Mouse (Mus musculus): ENCODE measurements around the gene Tgfbr2.

DNA sequence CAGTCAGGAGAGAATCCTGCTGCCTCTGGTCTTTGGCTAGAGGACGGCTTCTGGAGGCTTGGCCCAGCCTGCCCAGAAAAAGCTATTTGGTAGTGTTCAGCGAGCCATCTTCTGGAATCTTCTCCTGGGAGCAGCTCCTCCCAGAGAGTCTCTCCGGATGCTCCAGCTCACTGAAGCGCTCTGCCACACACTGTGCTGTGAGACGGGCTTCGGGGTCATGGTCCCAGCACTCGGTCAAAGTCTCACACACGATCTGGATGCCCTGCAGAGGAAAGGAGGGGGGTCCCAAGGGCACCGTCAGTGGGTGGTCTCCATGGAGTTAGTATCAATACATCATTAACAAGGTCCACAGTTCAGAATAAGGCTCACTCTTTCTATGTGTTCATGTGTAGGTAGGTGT, 84.9 kb downstream of the Tgfbr2 start:
- TF ChIP-seq CTCF (conservative IDR thresholded peaks at IDR 0.05; ENCODE audit: insufficient read depth, insufficient read length, low read depth, low read length) (no peak), POLR2A (IDR thresholded peaks at IDR 0.05; ENCODE audit: low read depth, low read length) (no peak)

Measured in kidney, adult 2 months (tissue).